12 mouse cellular contexts compared by ENCODE assay signal in the genomic region with DNA sequence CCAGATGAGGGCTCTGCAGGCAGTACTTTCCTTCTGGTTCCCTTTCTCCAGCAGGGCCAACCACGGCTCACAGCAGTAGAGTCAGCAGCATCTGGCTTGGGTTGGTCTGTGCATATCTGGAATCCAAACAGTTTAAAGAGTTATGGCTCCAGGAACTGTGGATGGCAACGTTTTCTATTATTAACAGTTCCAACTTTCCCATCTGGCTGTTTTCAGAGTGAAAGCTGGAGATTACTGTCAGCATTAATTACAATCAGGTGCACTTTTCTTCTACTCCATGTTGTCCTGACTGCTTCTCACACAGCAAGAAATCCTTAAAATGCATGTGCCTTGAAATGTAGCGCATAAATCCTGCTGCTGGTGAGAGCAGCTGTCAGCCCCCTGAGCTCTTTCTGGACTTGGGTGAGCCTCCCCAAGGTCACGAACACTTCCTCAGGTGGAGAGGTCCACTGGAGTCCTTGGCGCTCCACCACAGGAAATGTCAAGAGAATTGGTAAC.
DNase-seq lines count a peak whose midpoint lies in the region; ATAC-seq lines count a peak whose summit lies in the region.
"Had no signal": no experiment of that assay in that cellular context is flagged by ENCODE, and none has a peak within 500 bp of the region (broad histone marks: within the 10 kb centered on the region; RNA-seq: fewer than 3 reads in every experiment).

No protein-coding gene starts in this region.

- H3K27ac ChIP-seq in embryonic facial prominence, embryonic 11.5 days (replicated peaks; ENCODE audit: low read depth, low read length), result no peak overlapping the region
- H3K27ac ChIP-seq in limb, embryonic 15.5 days, result peak overlapping the region; percentile 83
- H3K27ac ChIP-seq: hindbrain, embryonic 13.5 days; liver, embryonic 13.5 days had no signal

- ATAC-seq in embryonic facial prominence, embryonic 11.5 days (replicated peaks; ENCODE audit: insufficient number of reproducible peaks, low FRiP score, low TSS enrichment, low read depth), result peak; percentile 62
- peak; percentile 82 for ATAC-seq in limb, embryonic 15.5 days (ENCODE audit: insufficient number of reproducible peaks, low FRiP score, low TSS enrichment, low read depth)
- no peak for ATAC-seq in erythroblast, adult 5-6 weeks (replicated peaks; ENCODE audit: low FRiP score, poor library complexity, severe bottlenecking)
- ATAC-seq: midbrain, embryonic 16.5 days had no signal

- H3K36me3 ChIP-seq in embryonic facial prominence, embryonic 11.5 days (replicated peaks; ENCODE audit: control insufficient read depth, insufficient read depth, low read depth, low read length), result no peaks in the 10 kb centered on the region
- no peaks in the 10 kb centered on the region for H3K36me3 ChIP-seq in limb, embryonic 15.5 days
- H3K36me3 ChIP-seq: G1E; hindbrain, embryonic 13.5 days; liver, embryonic 13.5 days had no signal

- H3K27me3 ChIP-seq in embryonic facial prominence, embryonic 11.5 days (ENCODE audit: control insufficient read depth, insufficient read depth, low read length), result no peaks in the 10 kb centered on the region
- no peaks in the 10 kb centered on the region for H3K27me3 ChIP-seq in limb, embryonic 15.5 days
- H3K27me3 ChIP-seq: hindbrain, embryonic 13.5 days; liver, embryonic 13.5 days had no signal

- H3K9me3 ChIP-seq in embryonic facial prominence, embryonic 11.5 days (replicated peaks; ENCODE audit: control insufficient read depth, low read length), result no peaks in the 10 kb centered on the region
- H3K9me3 ChIP-seq in limb, embryonic 15.5 days, result no peaks in the 10 kb centered on the region
- H3K9me3 ChIP-seq: G1E; hindbrain, embryonic 13.5 days; liver, embryonic 13.5 days had no signal

- peaks cover 3% of the 10 kb centered on the region; the same call in 1 of the 2 replicates for H3K4me1 ChIP-seq in embryonic facial prominence, embryonic 11.5 days (ENCODE audit: control insufficient read depth, insufficient read depth, low read length)
- peaks cover 20% of the 10 kb centered on the region for H3K4me1 ChIP-seq in limb, embryonic 15.5 days
- H3K4me1 ChIP-seq: hindbrain, embryonic 13.5 days; liver, embryonic 13.5 days had no signal

- H3K4me3 ChIP-seq in embryonic facial prominence, embryonic 11.5 days (ENCODE audit: low read depth, low read length), result no peak overlapping the region
- no peak overlapping the region for H3K4me3 ChIP-seq in limb, embryonic 15.5 days
- H3K4me3 ChIP-seq: hindbrain, embryonic 13.5 days; liver, embryonic 13.5 days had no signal

- DNase-seq in layer of hippocampus, adult 11-12 months (ENCODE audit: low spot score), result peak; percentile 4
- DNase-seq in layer of hippocampus, adult 9-10 months (ENCODE audit: low spot score), result no peak
- peak; percentile 71 for DNase-seq in embryonic facial prominence, embryonic 11.5 days (ENCODE audit: low spot score)
- peak; percentile 71 for DNase-seq in hindlimb bud, embryonic 11.5 days (ENCODE audit: extremely low spot score, low read depth, low spot score)
- DNase-seq in lung, postnatal 14 days, result no peak
- no peak for DNase-seq in right cerebral cortex, adult 18-20 months
- DNase-seq: liver, embryonic 13.5 days had no signal

- H3K9ac ChIP-seq in embryonic facial prominence, embryonic 11.5 days (replicated peaks; ENCODE audit: low read length), result no peak overlapping the region
- H3K9ac ChIP-seq in limb, embryonic 15.5 days, result no peak overlapping the region
- H3K9ac ChIP-seq: hindbrain, embryonic 13.5 days; liver, embryonic 13.5 days had no signal

- WGBS in embryonic facial prominence, embryonic 11.5 days, result 41% methylated on average over 5 of the region's 5 CpGs
- 26% methylated on average over 5 of the region's 5 CpGs for WGBS in limb, embryonic 15.5 days

- H3K4me2 ChIP-seq in embryonic facial prominence, embryonic 11.5 days (ENCODE audit: low read depth, low read length), result no peak overlapping the region
- H3K4me2 ChIP-seq in limb, embryonic 15.5 days, result peak overlapping the region; percentile 30
- H3K4me2 ChIP-seq: hindbrain, embryonic 13.5 days; liver, embryonic 13.5 days had no signal

Comparison
In these comparisons a context has a peak if more than half of its experiments do, and no peak if none do; other contexts are left out.
1. DNase-seq: peak in layer of hippocampus, adult 11-12 months (single experiment), embryonic facial prominence, embryonic 11.5 days (single experiment) and hindlimb bud, embryonic 11.5 days (single experiment); none in layer of hippocampus, adult 9-10 months (single experiment), lung, postnatal 14 days (single experiment) and right cerebral cortex, adult 18-20 months (single experiment).